Mouse (Mus musculus) MEL (cell line): ENCODE results near the gene Jam2. TPM values are rescaled to one million over a fixed set of nuclear protein-coding genes. Genes with fewer than 3 reads are reported as not detected.

Source experiments
- DNase-seq: peaks from one replicate; pipeline ENCODE4 v3.0.0; 2011; ENCODE audit warnings: low read depth, low spot score
- H3K27ac ChIP-seq: 2 replicates; pipeline ENCODE4 v1.5.1; 2012; ENCODE audit warnings: low read depth, mild to moderate bottlenecking, control low read depth, low read length, moderate library complexity; ENCODE audit not compliant: control insufficient read depth
- H3K27me3 ChIP-seq, 2 experiments: fragments of 150-350 bp in 1 of 2; sonication (generic) in 1 of 2; 2 replicates each; pipeline ENCODE4 v1.6.1; 2012; ENCODE audit warnings: low read length in 2 of 2, mild to moderate bottlenecking in 2 of 2, improper control_type of control experiment in 1 of 2, moderate library complexity in 1 of 2; ENCODE audit not compliant: insufficient read depth in 2 of 2, control insufficient read depth in 1 of 2
- H3K36me3 ChIP-seq, 2 experiments: 2 replicates each; pipeline ENCODE4 v1.6.1; 2012 to 2014; ENCODE audit warnings: low read length in 2 of 2, improper control_type of control experiment in 1 of 2, inconsistent platforms in 1 of 2, mild to moderate bottlenecking in 1 of 2; ENCODE audit not compliant: insufficient read depth in 2 of 2, control insufficient read depth in 1 of 2
- H3K4me1 ChIP-seq, 2 experiments: fragments of 150-350 bp in 1 of 2; sonication (generic) in 1 of 2; 2 replicates each; pipeline ENCODE4 v1.6.1; 2012; ENCODE audit warnings: low read length in 2 of 2, improper control_type of control experiment in 1 of 2, mild to moderate bottlenecking in 1 of 2; ENCODE audit not compliant: insufficient read depth in 2 of 2, control insufficient read depth in 1 of 2
- H3K4me3 ChIP-seq, 2 experiments: fragments of 150-350 bp in 1 of 2; sonication (generic) in 1 of 2; 2 replicates each; pipeline ENCODE4 v1.5.1; 2012; ENCODE audit warnings: low read depth in 2 of 2, low read length in 2 of 2, mild to moderate bottlenecking in 2 of 2, moderate library complexity in 2 of 2, control low read depth in 1 of 2, improper control_type of control experiment in 1 of 2; ENCODE audit not compliant: control insufficient read depth in 1 of 2, insufficient read depth in 1 of 2
- H3K79me2 ChIP-seq: 2 replicates; pipeline ENCODE4 v1.6.1; 2012; ENCODE audit warnings: mild to moderate bottlenecking, low read length, moderate library complexity; ENCODE audit not compliant: control insufficient read depth, poor library complexity, insufficient read depth
- H3K9ac ChIP-seq: 2 replicates; pipeline ENCODE4 v1.6.1; 2012; ENCODE audit warnings: low read depth, mild to moderate bottlenecking, control low read depth, low read length, moderate library complexity; ENCODE audit not compliant: control insufficient read depth, poor library complexity, severe bottlenecking
- H3K9me3 ChIP-seq: fragments of 150-350 bp; sonication (generic); replicated peaks from 2 replicates; pipeline ENCODE4 v1.6.1; 2012; ENCODE audit warnings: mild to moderate bottlenecking, low read length, improper control_type of control experiment, moderate library complexity; ENCODE audit not compliant: insufficient read depth
- BHLHE40 ChIP-seq: IDR thresholded peaks from 2 replicates; pipeline ENCODE4 v1.6.1; 2012; ENCODE audit warnings: low read depth, mild to moderate bottlenecking, inconsistent platforms, low read length, improper control_type of control experiment, borderline replicate concordance
- E2F4 ChIP-seq: IDR thresholded peaks from 2 replicates; pipeline ENCODE4 v1.6.1; 2011; ENCODE audit warnings: low read depth, low read length, improper control_type of control experiment, borderline replicate concordance
- ELF1 ChIP-seq: IDR thresholded peaks from 2 replicates; pipeline ENCODE4 v1.6.1; 2014; ENCODE audit warnings: low read depth, mild to moderate bottlenecking, inconsistent platforms, low read length, improper control_type of control experiment, moderate library complexity
- GABPA ChIP-seq: IDR thresholded peaks from 2 replicates; pipeline ENCODE4 v1.6.1; 2012; ENCODE audit warnings: low read depth, mild to moderate bottlenecking, inconsistent platforms, low read length, improper control_type of control experiment, moderate library complexity
- KAT2A ChIP-seq: conservative IDR thresholded peaks from 2 replicates; pipeline ENCODE4 v1.6.1; 2012; ENCODE audit warnings: low read depth, low read length, improper control_type of control experiment, inconsistent platforms
- MAX ChIP-seq: IDR thresholded peaks from 2 replicates; pipeline ENCODE4 v1.6.1; 2011; ENCODE audit warnings: low read length, improper control_type of control experiment
- MAZ ChIP-seq: IDR thresholded peaks from 2 replicates; pipeline ENCODE4 v1.6.1; 2012; ENCODE audit warnings: low read depth, mild to moderate bottlenecking, inconsistent platforms, low read length, improper control_type of control experiment
- MEF2A ChIP-seq: IDR thresholded peaks from 2 replicates; pipeline ENCODE4 v1.6.1; 2014; ENCODE audit warnings: low read depth, mild to moderate bottlenecking, inconsistent platforms, low read length, improper control_type of control experiment; ENCODE audit not compliant: poor library complexity, insufficient replicate concordance, severe bottlenecking; ENCODE audit errors: extremely low read depth
- MXI1 ChIP-seq: IDR thresholded peaks from 2 replicates; pipeline ENCODE4 v1.6.1; 2011; ENCODE audit warnings: mild to moderate bottlenecking, low read depth, low read length, improper control_type of control experiment
- POLR2A ChIP-seq, 2 experiments: IDR thresholded peaks; 2 replicates each; pipeline ENCODE4 v1.6.1; 2011 to 2012; ENCODE audit warnings: low read length in 2 of 2, mild to moderate bottlenecking in 2 of 2, control low read depth in 1 of 2, improper control_type of control experiment in 1 of 2, low read depth in 1 of 2, moderate library complexity in 1 of 2; ENCODE audit not compliant: control insufficient read depth in 1 of 2, insufficient read depth in 1 of 2, poor library complexity in 1 of 2
- POLR2AphosphoS2 ChIP-seq: IDR thresholded peaks from 2 replicates; pipeline ENCODE4 v1.6.1; 2011; ENCODE audit warnings: low read length, improper control_type of control experiment
- SIN3A ChIP-seq: IDR thresholded peaks from 2 replicates; pipeline ENCODE4 v1.6.1; 2012; ENCODE audit warnings: low read length, improper control_type of control experiment, inconsistent platforms
- TAL1 ChIP-seq: IDR thresholded peaks from 2 replicates; pipeline ENCODE4 v1.6.1; 2012; ENCODE audit warnings: mild to moderate bottlenecking, inconsistent platforms, low read length, moderate library complexity, mixed read lengths
- ZC3H11A ChIP-seq: IDR thresholded peaks from 2 replicates; pipeline ENCODE4 v1.6.1; 2012; ENCODE audit warnings: low read depth, mild to moderate bottlenecking, inconsistent platforms, low read length, improper control_type of control experiment
- ZKSCAN1 ChIP-seq: IDR thresholded peaks from 2 replicates; pipeline ENCODE4 v1.6.1; 2012; ENCODE audit warnings: low read depth, mild to moderate bottlenecking, inconsistent platforms, low read length, improper control_type of control experiment, moderate library complexity
- polyA plus RNA-seq, 2 experiments: library from polyadenylated mRNA; stranded (reverse) in 1 of 2; unstranded in 1 of 2; fragments of >175 nt in 1 of 2; fragments of >200 nt in 1 of 2; gene quantifications; 2 replicates each; pipeline versions ENCODE4 v1.2.1 to v1.2.4; 2012; ENCODE audit warnings: low replicate concordance in 2 of 2, low read depth in 1 of 2; ENCODE audit not compliant: insufficient read length in 2 of 2, insufficient read depth in 1 of 2, missing spikeins in 1 of 2
- total RNA-seq: library from RNA; depleted of rRNA; stranded (reverse); fragments of 300-350 nt; gene quantifications from 2 replicates; pipeline ENCODE4 v1.2.3, GENCODE M21; 2012

Gene Jam2
- total and polyA plus RNA-seq, 3 experiments, result 0.01 to 0.04 TPM; not detected in 1

DNA sequence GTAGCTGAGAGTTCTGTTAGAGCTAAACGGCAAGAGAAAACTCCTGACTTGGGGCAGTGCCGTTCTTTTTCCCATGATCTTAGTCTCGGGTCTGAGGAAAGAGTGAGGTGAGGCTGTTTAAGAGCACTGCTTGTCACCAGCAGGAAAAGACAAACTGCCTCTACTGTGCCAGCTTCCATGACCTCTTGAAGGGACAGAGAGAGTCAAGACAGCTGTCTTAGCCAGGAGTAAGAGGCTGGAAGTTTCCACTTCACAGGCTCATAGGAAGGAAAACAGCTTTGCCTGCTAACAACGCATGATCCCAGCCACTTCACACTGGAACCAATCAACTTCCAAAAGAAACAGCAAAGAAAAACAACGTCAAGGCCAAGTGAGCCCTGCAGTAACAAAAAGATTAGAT is 57.8 kb downstream of the Jam2 start:
- Histone ChIP-seq H3K9ac (no peak overlapping the region), H3K27me3 (no peaks in the 10 kb centered on the region), H3K4me3 (no peak overlapping the region), H3K4me1 (peaks cover 0 to 3% of the 10 kb centered on the region in 2 experiments; a peak in 2 of 4 replicates), H3K27ac (no peak overlapping the region), H3K9me3 (no peaks in the 10 kb centered on the region), H3K79me2 (peaks cover 41% of the 10 kb centered on the region), H3K36me3 (peaks cover 16 to 24% of the 10 kb centered on the region in 2 experiments)
- no peak for TF ChIP-seq ZC3H11A
- no peak for TF ChIP-seq BHLHE40
- TF ChIP-seq TAL1, result no peak
- TF ChIP-seq E2F4, result no peak
- no peak for TF ChIP-seq MAZ
- TF ChIP-seq ZKSCAN1, result no peak
- TF ChIP-seq SIN3A, result no peak
- no peak for TF ChIP-seq MXI1
- no peak for TF ChIP-seq POLR2A (IDR thresholded peaks at IDR 0.05; ENCODE audit: control insufficient read depth in 1 of 2, insufficient read depth in 1 of 2, low read depth in 1 of 2, low read length in 2 of 2, poor library complexity in 1 of 2)
- no peak for DNase-seq

DNA sequence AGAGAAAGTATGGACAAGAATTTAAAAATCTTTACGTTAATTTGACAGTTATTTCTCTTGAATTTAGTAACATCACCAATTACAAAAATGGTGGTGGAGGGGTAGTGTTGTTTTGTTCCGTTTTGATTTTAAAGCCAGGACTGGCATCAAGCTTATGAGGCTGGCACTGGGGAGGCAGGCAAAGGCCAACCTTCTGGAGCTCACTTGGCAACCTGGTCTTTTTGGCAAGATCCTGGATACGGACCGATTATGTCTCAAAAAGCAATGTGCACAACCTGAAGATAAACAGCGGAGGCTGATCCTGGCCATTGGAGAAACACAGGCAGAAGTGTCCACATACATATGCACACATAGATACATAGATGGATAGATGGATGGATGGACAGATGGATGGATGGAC is 58.8 kb downstream of the Jam2 start:
- Histone ChIP-seq H3K27ac (no peak overlapping the region), H3K4me3 (no peak overlapping the region), H3K9me3 (no peaks in the 10 kb centered on the region), H3K9ac (no peak overlapping the region), H3K36me3 (peaks cover 16 to 19% of the 10 kb centered on the region in 2 experiments), H3K27me3 (no peaks in the 10 kb centered on the region), H3K79me2 (peaks cover 47% of the 10 kb centered on the region), H3K4me1 (peaks cover 0 to 3% of the 10 kb centered on the region in 2 experiments; a peak in 2 of 4 replicates)
- TF ChIP-seq ZKSCAN1 (no peak), SIN3A (no peak), KAT2A (no peak), MAX (no peak), ELF1 (no peak)
- no peak for DNase-seq

GRCm38 (mm10) chr16:84834344-84834743 is 60.4 kb downstream of the Jam2 start:
- DNase-seq, result no peak
- no peak for TF ChIP-seq ZKSCAN1
- TF ChIP-seq POLR2AphosphoS2, result no peak
- TF ChIP-seq MEF2A, result no peak
- TF ChIP-seq SIN3A, result no peak
- no peak for TF ChIP-seq POLR2A (IDR thresholded peaks at IDR 0.05; ENCODE audit: control insufficient read depth in 1 of 2, insufficient read depth in 1 of 2, low read depth in 1 of 2, low read length in 2 of 2, poor library complexity in 1 of 2)
- TF ChIP-seq GABPA, result no peak
- peaks cover 16% of the 10 kb centered on the region in 2 experiments for H3K36me3 ChIP-seq

More at GRCm38 (mm10) chr16:84834344-84834743, 60.4 kb downstream of the Jam2 start:
- Histone ChIP-seq H3K4me1 (peaks cover 0 to 3% of the 10 kb centered on the region in 2 experiments; a peak in 2 of 4 replicates), H3K4me3 (peak overlapping the region; percentile 81 to 97), H3K27me3 (no peaks in the 10 kb centered on the region), H3K79me2 (peaks cover 47% of the 10 kb centered on the region), H3K27ac (peak overlapping the region; percentile 81), H3K9ac (peak overlapping the region; percentile 96), H3K9me3 (no peaks in the 10 kb centered on the region)
